Mouse (Mus musculus): ENCODE data around the gene Tsks. TPM values are rescaled to one million over a fixed set of nuclear protein-coding genes. Genes with fewer than 3 reads are reported as not detected.

The Tsks gene
- total and polyA plus RNA-seq, 3 experiments: 0.08 TPM; not detected in 2

GRCm38 (mm10) chr7:44895593-44896434 is 47.2 kb upstream of the Tsks start, which contains the start of gene Fuz:
Gene Fuz, plus strand, starts transcription at chr7:44896079.
- Histone ChIP-seq H3K9ac (ENCODE audit: control insufficient read depth, low read depth, low read length, poor library complexity, severe bottlenecking) (peak within 1 kb of the TSS; percentile 86), H3K79me2 (ENCODE audit: control insufficient read depth, insufficient read depth, low read length, poor library complexity) (peaks cover 14% of the 10 kb centered on the region), H3K27me3 (ENCODE audit: control insufficient read depth in 1 of 2, insufficient read depth in 2 of 2, low read length in 2 of 2) (no peaks in the 10 kb centered on the region), H3K4me3 (ENCODE audit: control insufficient read depth in 1 of 2, insufficient read depth in 1 of 2, low read depth in 2 of 2, low read length in 2 of 2) (peak within 1 kb of the TSS; percentile 72 to 88), H3K36me3 (ENCODE audit: control insufficient read depth in 1 of 2, insufficient read depth in 2 of 2, low read length in 2 of 2) (peaks cover 0 to 8% of the 10 kb centered on the region in 2 experiments; a peak in 2 of 4 replicates), H3K9me3 (replicated peaks; ENCODE audit: insufficient read depth, low read length) (no peaks in the 10 kb centered on the region), H3K27ac (ENCODE audit: control insufficient read depth, low read depth, low read length) (peak within 1 kb of the TSS; percentile 59), H3K4me1 (ENCODE audit: control insufficient read depth in 1 of 2, insufficient read depth in 2 of 2, low read length in 2 of 2) (peaks cover 0 to 19% of the 10 kb centered on the region in 2 experiments; a peak in 2 of 4 replicates)
- no peak for TF ChIP-seq POLR2AphosphoS5 (IDR thresholded peaks at IDR 0.05; ENCODE audit: borderline replicate concordance, low read depth, low read length)
- no peak for TF ChIP-seq ZNF384 (IDR thresholded peaks at IDR 0.05; ENCODE audit: low read depth, low read length)
- peak; percentile 37; the same call in 1 of the 2 replicates for TF ChIP-seq SMC3 (IDR thresholded peaks at IDR 0.05; ENCODE audit: low read depth, low read length)
- TF ChIP-seq E2F4 (IDR thresholded peaks at IDR 0.05; ENCODE audit: borderline replicate concordance, low read depth, low read length): 0 out of 2 replicates have a peak, but pooled peaks have one; percentile 36
- peak; percentile 88 for TF ChIP-seq MAZ (IDR thresholded peaks at IDR 0.05; ENCODE audit: low read depth, low read length)
- TF ChIP-seq HCFC1 (IDR thresholded peaks at IDR 0.05; ENCODE audit: low read depth, low read length): peak; percentile 93
- no peak for TF ChIP-seq JUND (IDR thresholded peaks at IDR 0.05; ENCODE audit: low read depth, low read length)
- peak; percentile 73 for TF ChIP-seq MXI1 (IDR thresholded peaks at IDR 0.05; ENCODE audit: low read depth, low read length)
- no peak for TF ChIP-seq MEF2A (IDR thresholded peaks at IDR 0.05; ENCODE audit: extremely low read depth, insufficient replicate concordance, low read depth, low read length, poor library complexity, severe bottlenecking)
- peak; percentile 69 for TF ChIP-seq TBP (IDR thresholded peaks at IDR 0.05; ENCODE audit: low read depth, low read length)
- TF ChIP-seq EP300 (IDR thresholded peaks at IDR 0.05; ENCODE audit: low read depth in 1 of 2, low read length in 2 of 2): no peak
- 0 out of 2 replicates have a peak, but pooled peaks have one; percentile 66 for TF ChIP-seq MYC (IDR thresholded peaks at IDR 0.05; ENCODE audit: low read depth, low read length)
- peak; percentile 51; the same call in 1 of the 2 replicates for TF ChIP-seq MAX (IDR thresholded peaks at IDR 0.05; ENCODE audit: low read length)
- peak; percentile 87 for TF ChIP-seq SIN3A (IDR thresholded peaks at IDR 0.05; ENCODE audit: low read length)
- TF ChIP-seq POLR2AphosphoS2 (IDR thresholded peaks at IDR 0.05; ENCODE audit: low read length): peak; percentile 71
- peak; percentile 66 for TF ChIP-seq KAT2A (conservative IDR thresholded peaks at IDR 0.05; ENCODE audit: low read depth, low read length)
- no peak; the same call in 1 of the 2 replicates for TF ChIP-seq ETS1 (IDR thresholded peaks at IDR 0.05; ENCODE audit: low read depth, low read length)
- no peak for TF ChIP-seq GATA1 (IDR thresholded peaks at IDR 0.05; ENCODE audit: low read depth, low read length)
- peak; percentile 62 to 89; a peak in 3 of 4 replicates for TF ChIP-seq POLR2A (IDR thresholded peaks at IDR 0.05; ENCODE audit: control insufficient read depth in 1 of 2, insufficient read depth in 1 of 2, low read depth in 1 of 2, low read length in 2 of 2, poor library complexity in 1 of 2)
- peak; percentile 77 for TF ChIP-seq NELFE (IDR thresholded peaks at IDR 0.05; ENCODE audit: low read depth, low read length)
- 0 out of 2 replicates have a peak, but pooled peaks have one; percentile 3 for TF ChIP-seq ZC3H11A (IDR thresholded peaks at IDR 0.05; ENCODE audit: low read depth, low read length)
- peak; percentile 71 for TF ChIP-seq ELF1 (IDR thresholded peaks at IDR 0.05; ENCODE audit: low read depth, low read length)
- TF ChIP-seq TCF12 (IDR thresholded peaks at IDR 0.05; ENCODE audit: low read depth, low read length): no peak
- peak; percentile 98 for TF ChIP-seq CHD1 (IDR thresholded peaks at IDR 0.05; ENCODE audit: low read depth, low read length)
- peak; percentile 9 to 60 (median 56); a peak in 5 of 6 replicates for TF ChIP-seq CTCF (IDR thresholded peaks at IDR 0.05 in 2 of 3, conservative IDR thresholded peaks at IDR 0.05 in 1 of 3; ENCODE audit: control insufficient read depth in 1 of 3, insufficient read depth in 1 of 3, low read depth in 2 of 3, low read length in 3 of 3, poor library complexity in 1 of 3, severe bottlenecking in 1 of 3)
- peak; percentile 96 for DNase-seq (ENCODE audit: low read depth, low spot score)
